7 mouse cellular contexts compared by ENCODE assay signal in genomic region chr11:63922091-63922621, GRCm38 (mm10). TPM values are rescaled to one million over a fixed set of nuclear protein-coding genes. Genes with fewer than 3 reads are reported as not detected.
DNase-seq lines count a peak whose midpoint lies in the region; ATAC-seq and TF ChIP-seq lines count a peak whose summit lies in the region.

Gene Hs3st3b1, minus strand, starts transcription at chr11:63922290.

- peaks cover 6% of the 10 kb centered on the region for H3K4me1 ChIP-seq in bone marrow macrophage, adult 2 months (ENCODE audit: control insufficient read depth, insufficient read depth, low read length)
- peaks cover 41% of the 10 kb centered on the region for H3K4me1 ChIP-seq in heart, embryonic 12.5 days (replicated peaks)
- peaks cover 60% of the 10 kb centered on the region for H3K4me1 ChIP-seq in kidney, embryonic 16.5 days (ENCODE audit: insufficient read depth, low read length)
- peaks cover 7% of the 10 kb centered on the region; the same call in 1 of the 2 replicates for H3K4me1 ChIP-seq in liver, adult 2 months (ENCODE audit: control insufficient read depth, insufficient read depth, low read length)

- H3K27me3 ChIP-seq in heart, embryonic 12.5 days (replicated peaks), result peaks cover 43% of the 10 kb centered on the region
- peaks cover 57% of the 10 kb centered on the region for H3K27me3 ChIP-seq in kidney, embryonic 16.5 days (ENCODE audit: insufficient read depth, low read length)
- no peaks in the 10 kb centered on the region for H3K27me3 ChIP-seq in liver, adult 2 months (ENCODE audit: control insufficient read depth, insufficient read depth, low read length)

- H3K27ac ChIP-seq in bone marrow macrophage, adult 2 months (ENCODE audit: insufficient read depth, low read depth, low read length), result no peak within 1 kb of the TSS
- H3K27ac ChIP-seq in heart, embryonic 12.5 days (ENCODE audit: poor library complexity, severe bottlenecking), result no peak within 1 kb of the TSS
- H3K27ac ChIP-seq in kidney, embryonic 16.5 days (ENCODE audit: low read length), result peak within 1 kb of the TSS; percentile 51
- peak within 1 kb of the TSS; percentile 95 for H3K27ac ChIP-seq in liver, adult 2 months (replicated peaks; ENCODE audit: insufficient read depth, low read depth, low read length)

- peak within 1 kb of the TSS; percentile 99 for H3K4me2 ChIP-seq in heart, embryonic 12.5 days
- H3K4me2 ChIP-seq in kidney, embryonic 16.5 days (replicated peaks; ENCODE audit: low read depth, low read length), result peak within 1 kb of the TSS; percentile 81

- no peaks in the 10 kb centered on the region for H3K9me3 ChIP-seq in heart, embryonic 12.5 days (replicated peaks)
- H3K9me3 ChIP-seq in kidney, embryonic 16.5 days (ENCODE audit: low read length), result no peaks in the 10 kb centered on the region

- no peak for TF ChIP-seq CTCF in bone marrow macrophage, adult 2 months (IDR thresholded peaks at IDR 0.05; ENCODE audit: low read depth, low read length)
- no peak for TF ChIP-seq CTCF in liver, adult 2 months (IDR thresholded peaks at IDR 0.05; ENCODE audit: low read depth, low read length)

- H3K36me3 ChIP-seq in heart, embryonic 12.5 days, result no peaks in the 10 kb centered on the region
- H3K36me3 ChIP-seq in kidney, embryonic 16.5 days (ENCODE audit: insufficient read depth, low read length), result no peaks in the 10 kb centered on the region
- no peaks in the 10 kb centered on the region for H3K36me3 ChIP-seq in liver, adult 2 months (ENCODE audit: control insufficient read depth, insufficient read depth, low read length)

- H3K9ac ChIP-seq in heart, embryonic 12.5 days, result peak within 1 kb of the TSS; percentile 78
- H3K9ac ChIP-seq in kidney, embryonic 16.5 days (replicated peaks; ENCODE audit: low read length), result peak within 1 kb of the TSS; percentile 71
- peak within 1 kb of the TSS; percentile 93 for H3K9ac ChIP-seq in liver, adult 2 months (ENCODE audit: low read depth, low read length)

- H3K79me2 ChIP-seq in liver, adult 2 months (ENCODE audit: control insufficient read depth, insufficient read depth, low read length), result peaks cover 34% of the 10 kb centered on the region

- TF ChIP-seq POLR2A in bone marrow macrophage, adult 2 months (IDR thresholded peaks at IDR 0.05; ENCODE audit: borderline replicate concordance, low read depth, low read length), result no peak
- peak; percentile 99 for TF ChIP-seq POLR2A in liver, adult 2 months (IDR thresholded peaks at IDR 0.05; ENCODE audit: extremely low read depth, insufficient read depth, low read length)

- DNase-seq in fat pad, adult 2 months (ENCODE audit: extremely low read depth, low read depth, low spot score), result peak; percentile 82
- DNase-seq in liver, adult 2 months (ENCODE audit: extremely low read depth, low read depth, low spot score), result peak; percentile 98
- peak; percentile 96 for DNase-seq in spleen, postnatal 36 days (ENCODE audit: low spot score in 2 of 2)

- peak within 1 kb of the TSS; percentile 59 for H3K4me3 ChIP-seq in bone marrow macrophage, adult 2 months (ENCODE audit: insufficient read depth, low read length)
- H3K4me3 ChIP-seq in heart, embryonic 12.5 days, result peak within 1 kb of the TSS; percentile 65
- peak within 1 kb of the TSS; percentile 56 for H3K4me3 ChIP-seq in kidney, embryonic 16.5 days (ENCODE audit: low read length)
- peak within 1 kb of the TSS; percentile 80 for H3K4me3 ChIP-seq in liver, adult 2 months (ENCODE audit: insufficient read depth, low read depth, low read length)

- under 1% methylated on average over 43 of the region's 43 CpGs for WGBS in heart, embryonic 12.5 days
- WGBS in kidney, embryonic 16.5 days, result under 1% methylated on average over 43 of the region's 43 CpGs
- under 1% methylated on average over 43 of the region's 43 CpGs for WGBS in liver, adult 2 months

- ATAC-seq in heart, embryonic 12.5 days (ENCODE audit: insufficient number of reproducible peaks, low FRiP score), result peak; percentile 91
- ATAC-seq in kidney, embryonic 16.5 days (ENCODE audit: low FRiP score, low TSS enrichment), result peak; percentile 93
- peak; percentile 86 for ATAC-seq in monocyte, adult 5-6 weeks (replicated peaks; ENCODE audit: insufficient number of reproducible peaks, low FRiP score, low TSS enrichment, poor library complexity, severe bottlenecking)

RNA-seq across cellular contexts. Expression of gene Hs3st3b1, which starts in this region (rescaled TPM):
- not detected in 2 replicates for polyA plus RNA-seq in bone marrow macrophage, adult 2 months (2012; ENCODE audit: insufficient read depth, insufficient read length, missing spikeins)
- polyA plus RNA-seq in heart, embryonic 12.5 days (2016; fragmentation: Nextera tagmentation; extraction: Ambion mirVana), result 3.9 and 4.6 TPM in 2 replicates
- polyA plus RNA-seq in kidney, embryonic 16.5 days (2015; fragmentation: Nextera tagmentation; extraction: Ambion mirVana), result 33.4 and 34.0 TPM in 2 replicates
- 38.5 and 45.6 TPM in 2 replicates for total RNA-seq in liver, adult 2 months (2014; rRNA removed)
- polyA plus RNA-seq in liver, adult 2 months (2012; rRNA removed), result 57.5 and 57.7 TPM in 2 replicates
- total RNA-seq in monocyte, adult 5-6 weeks (2017), result 16.4 to 32.5 TPM (median 17.9 TPM) in 3 replicates

Comparison
In these comparisons a context has a peak if more than half of its experiments do, and no peak if none do; other contexts are left out.
1. H3K27ac ChIP-seq: peak in kidney, embryonic 16.5 days (single experiment) and liver, adult 2 months (single experiment); none in bone marrow macrophage, adult 2 months (single experiment) and heart, embryonic 12.5 days (single experiment).
2. Peak in every context shown above with its lines, with median percentiles within 50 percentile points of each other: H3K4me3 ChIP-seq, DNase-seq, ATAC-seq and H3K9ac ChIP-seq.